Mouse (Mus musculus): Measurements from ENCODE around the gene 4933416C03Rik.

DNA sequence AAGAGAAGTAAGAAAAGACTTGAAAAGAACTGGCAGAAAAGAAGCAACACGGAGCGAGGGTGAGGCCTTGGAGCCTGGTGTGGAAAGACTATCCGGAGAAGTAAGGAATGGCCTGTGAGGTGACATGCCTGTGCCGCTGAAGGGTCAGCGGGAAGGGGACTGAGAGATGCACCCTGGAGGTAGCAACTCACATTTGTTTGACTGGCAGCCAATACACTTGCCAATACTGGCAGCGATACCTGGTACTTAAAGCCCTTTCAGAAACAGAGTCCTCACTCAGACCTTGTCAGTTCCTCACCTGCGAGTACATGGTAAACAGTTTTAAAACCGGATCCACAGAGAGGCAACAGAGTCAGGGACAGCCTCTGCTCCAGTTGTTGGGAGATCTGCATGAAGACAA, 26.5 kb upstream of the 4933416C03Rik start:
- TF ChIP-seq POLR2A (IDR thresholded peaks at IDR 0.05; ENCODE audit: insufficient read depth, low read depth, low read length) (no peak), CTCF (IDR thresholded peaks at IDR 0.05) (no peak)
